Mouse (Mus musculus) urinary bladder, postnatal 36 days (tissue): ENCODE measurements around the gene Bcl11b.

Source experiments
- DNase-seq, 2 experiments: peaks; one replicate each; pipeline ENCODE4 v3.0.0; 2022; ENCODE audit warnings: low spot score in 2 of 2, mixed read lengths in 1 of 2

The Bcl11b gene

DNA sequence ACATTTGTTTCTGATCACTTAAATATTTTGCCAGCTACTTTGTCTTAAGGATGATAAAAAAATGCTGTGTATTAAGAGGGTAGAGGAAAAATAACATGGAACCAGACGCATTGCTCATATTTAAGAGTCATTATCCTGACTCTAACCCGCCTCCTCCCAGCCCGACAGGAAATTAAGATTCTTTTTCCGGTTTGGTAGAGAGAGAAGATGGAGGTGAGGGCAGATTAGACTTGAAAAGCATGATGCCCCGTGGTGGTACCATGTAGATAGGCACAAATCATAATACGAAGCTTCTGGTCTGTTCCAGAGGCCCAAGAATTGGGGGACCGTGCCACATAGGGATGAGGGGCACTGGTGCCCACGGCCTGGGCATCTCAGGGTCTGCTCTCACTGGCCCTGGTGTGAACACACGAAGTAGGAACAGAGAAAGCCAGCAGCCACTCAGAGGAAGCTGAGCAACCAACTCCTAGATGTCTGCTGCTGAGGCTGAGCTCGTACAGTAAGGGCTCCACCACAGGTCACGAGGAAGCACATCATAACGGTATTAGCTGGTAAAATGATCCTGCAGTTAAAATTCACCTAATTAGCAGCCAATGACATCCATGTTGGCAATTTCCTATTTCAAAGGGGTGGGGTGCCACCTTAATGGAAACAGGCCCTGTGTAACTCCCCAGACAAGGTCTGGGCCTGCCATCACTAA is 32.2 kb downstream of the Bcl11b start:
- DNase-seq = no peak

DNA sequence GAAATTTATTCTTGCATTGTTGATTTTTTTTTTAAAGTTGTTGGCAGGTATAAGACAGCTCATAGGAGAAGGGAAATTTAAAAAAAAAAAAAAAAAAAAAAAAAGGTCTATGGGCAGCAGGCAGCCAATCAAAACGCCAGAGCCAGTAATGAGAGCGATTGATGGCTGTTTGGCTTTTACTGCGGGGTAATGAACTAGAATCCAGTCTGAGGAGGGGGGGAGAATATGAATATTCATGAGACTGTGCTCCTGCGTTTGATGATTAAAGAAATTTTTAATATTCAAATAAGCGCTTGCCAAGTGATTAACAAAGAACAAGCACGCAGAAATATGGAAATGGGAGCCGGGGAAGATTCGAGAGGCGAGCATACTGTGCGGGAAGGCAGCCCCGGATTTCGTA is 32.8 kb downstream of the Bcl11b start:
- no peak for DNase-seq

DNA sequence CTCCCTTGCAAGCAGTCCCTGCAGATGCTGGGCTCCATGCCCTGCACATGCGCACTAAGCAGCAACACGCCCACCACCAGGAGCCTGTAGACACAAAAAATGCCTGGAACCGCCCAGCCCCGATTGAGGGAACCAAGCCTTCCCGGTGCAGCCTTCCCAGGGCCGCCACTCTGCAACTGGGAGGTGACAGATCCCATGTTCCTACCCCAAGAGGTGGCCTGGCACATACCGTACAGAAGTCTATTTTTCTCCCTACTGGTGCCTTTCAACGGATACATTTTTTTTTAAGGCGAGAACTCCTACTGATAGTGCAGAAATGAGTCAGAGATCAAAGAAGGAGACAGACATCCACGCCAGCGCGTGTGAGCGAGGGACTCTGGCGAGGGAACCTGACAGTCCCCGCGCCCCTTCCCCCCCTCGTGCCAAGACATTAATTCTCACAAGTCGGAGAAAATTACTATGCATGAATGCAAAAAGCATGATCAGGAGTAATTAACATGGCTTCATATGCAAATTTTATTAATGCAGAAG is 33.5 kb downstream of the Bcl11b start:
- no peak for DNase-seq

DNA sequence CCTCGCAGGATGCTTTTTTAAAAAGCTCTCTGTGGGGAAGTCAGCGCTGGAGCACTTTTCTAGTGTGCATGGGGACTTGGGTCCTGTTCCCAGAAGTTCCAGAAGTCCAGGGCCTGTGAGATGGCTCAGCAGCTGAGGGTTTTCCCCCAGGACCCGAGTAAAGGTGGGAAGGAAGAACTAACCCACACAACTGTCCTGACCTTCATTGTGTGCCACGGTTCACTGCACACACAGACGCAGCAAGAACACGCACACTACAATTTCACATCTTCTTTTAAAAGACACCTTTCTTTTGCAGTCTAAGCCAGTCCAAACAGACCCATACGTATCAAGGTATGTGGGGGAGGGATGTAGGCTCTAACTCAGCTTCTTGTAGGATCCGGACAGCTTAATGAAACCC is 34.3 kb downstream of the Bcl11b start:
- no peak for DNase-seq

DNA sequence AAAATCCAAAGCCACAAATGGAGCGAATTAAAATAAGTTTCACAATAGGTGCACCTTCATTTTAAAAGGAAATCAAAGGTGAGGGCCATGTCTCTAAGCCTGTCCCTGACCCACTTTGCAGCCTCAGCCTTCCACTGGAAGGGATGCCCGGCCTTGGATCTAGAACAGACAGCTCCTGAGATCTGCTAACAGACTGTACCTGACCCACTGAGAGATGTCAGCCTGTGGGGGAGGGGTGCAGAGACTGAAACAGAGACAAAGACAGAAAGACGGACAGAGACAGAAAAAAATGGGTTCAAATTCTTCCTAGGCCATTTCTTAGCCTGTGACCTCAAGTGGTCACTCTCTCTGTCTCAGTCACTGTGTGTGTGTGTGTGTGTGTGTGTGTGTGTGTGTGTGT is 35.1 kb downstream of the Bcl11b start:
- no peak for DNase-seq

DNA sequence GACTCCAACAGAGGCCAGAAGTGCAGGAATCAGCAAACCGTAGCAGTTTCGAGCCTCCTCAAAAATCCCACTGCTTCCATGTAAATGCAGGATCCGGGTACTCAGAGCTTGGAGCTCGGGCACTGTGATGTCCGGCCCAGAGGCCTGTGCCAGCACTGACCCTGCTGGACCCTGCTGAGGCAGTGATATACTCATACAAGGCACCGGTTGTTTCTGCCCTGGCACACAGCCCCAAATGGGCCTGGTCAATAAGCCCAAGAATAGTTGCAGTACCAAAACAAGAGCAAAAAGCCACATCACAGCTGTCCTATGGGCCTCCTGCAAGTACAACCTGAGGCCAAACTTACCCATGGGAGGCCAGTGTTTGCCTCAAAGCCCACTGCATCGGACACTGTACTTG is 36.4 kb downstream of the Bcl11b start:
- no peak for DNase-seq

DNA sequence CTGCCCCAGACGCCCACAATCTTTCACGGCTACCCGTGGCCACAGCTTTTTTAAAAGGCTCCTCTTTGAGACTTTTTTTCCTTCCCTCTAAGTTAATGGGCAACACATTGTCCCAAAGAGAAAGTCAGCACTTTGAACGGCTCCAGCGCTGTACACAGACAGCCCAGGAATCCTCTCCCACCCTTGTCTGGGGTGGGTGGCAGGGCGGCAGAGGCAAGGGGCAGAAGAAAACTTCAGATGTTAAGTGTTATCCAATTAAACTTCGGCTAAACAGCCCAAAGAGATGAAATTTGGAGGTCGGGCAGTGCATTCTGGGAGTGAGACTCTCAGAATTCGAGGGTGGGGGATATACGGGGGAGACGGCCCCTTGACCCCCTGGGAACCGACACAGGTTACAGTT is 38.3 kb downstream of the Bcl11b start:
- no peak for DNase-seq

DNA sequence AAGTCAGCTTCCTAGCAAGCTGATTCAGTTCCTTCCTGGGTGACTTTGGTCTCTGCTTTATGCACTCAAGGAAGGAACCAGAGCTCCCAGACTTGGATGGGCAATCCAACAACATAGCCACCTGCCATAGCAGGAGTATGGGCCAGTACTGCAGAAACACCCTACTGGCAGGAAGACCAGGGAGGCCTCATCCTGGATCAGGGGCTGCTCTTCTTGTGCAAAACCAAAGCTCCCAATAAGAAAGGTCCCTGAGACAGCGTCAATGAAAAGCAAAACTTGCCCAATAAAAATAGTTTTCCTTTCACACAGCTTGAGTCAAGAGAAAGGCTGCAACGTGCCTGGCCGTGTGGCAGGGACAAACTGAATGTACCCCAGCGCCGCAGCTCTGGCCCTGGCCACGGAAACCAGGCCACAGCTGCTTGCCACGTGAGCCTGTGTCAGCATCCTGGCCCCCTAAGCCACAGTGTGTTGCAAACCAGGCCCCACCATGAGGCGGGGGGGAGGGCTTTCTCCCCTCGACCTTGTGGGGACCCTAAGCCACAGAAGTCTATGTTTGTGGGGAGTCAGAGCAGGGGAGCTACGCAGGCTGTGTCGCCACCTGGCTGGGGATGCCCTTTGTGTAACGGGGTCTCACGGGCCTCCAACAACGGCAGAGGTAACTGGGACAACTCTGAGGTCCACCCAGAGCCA is 38.9 kb downstream of the Bcl11b start:
- no peak for DNase-seq

DNA sequence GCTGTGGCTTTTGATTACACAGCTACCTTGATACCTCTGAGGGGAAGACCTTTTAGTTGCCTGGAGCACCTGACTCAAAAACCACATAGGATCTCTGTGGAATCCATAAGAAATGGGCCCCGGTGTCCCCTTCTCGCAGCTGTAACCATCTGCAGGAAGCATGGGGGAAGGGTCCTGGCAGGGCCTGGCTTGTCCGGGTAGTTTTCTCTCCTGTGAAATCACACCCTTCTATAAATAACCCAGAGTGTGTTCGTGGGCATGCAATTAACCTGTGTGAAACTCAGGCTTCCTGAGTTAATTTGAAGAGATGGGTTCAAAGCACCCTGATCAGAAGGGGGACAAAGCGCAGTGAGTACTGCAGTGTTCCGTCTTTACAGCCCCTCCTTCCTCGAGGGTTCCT is 40.5 kb downstream of the Bcl11b start:
- no peak for DNase-seq

DNA sequence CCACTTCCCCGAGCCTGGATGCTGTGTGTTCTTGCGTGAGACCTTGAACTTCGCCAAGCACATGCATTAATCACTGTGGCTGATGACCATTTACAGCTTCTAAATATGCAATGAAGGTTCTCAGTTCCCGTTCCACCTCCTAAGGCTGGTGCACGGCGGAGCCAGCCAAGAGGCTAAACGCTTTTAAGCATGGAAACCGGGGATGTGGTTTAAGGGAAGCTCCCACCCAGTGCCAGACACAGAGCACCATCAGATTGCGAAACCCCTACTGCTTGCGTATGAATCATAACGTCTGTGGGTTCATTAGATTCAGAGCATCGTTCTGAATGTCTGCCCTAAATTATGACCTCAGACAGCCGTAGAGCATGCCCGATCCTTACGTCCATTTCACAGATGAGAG is 41.6 kb downstream of the Bcl11b start:
- no peak for DNase-seq

DNA sequence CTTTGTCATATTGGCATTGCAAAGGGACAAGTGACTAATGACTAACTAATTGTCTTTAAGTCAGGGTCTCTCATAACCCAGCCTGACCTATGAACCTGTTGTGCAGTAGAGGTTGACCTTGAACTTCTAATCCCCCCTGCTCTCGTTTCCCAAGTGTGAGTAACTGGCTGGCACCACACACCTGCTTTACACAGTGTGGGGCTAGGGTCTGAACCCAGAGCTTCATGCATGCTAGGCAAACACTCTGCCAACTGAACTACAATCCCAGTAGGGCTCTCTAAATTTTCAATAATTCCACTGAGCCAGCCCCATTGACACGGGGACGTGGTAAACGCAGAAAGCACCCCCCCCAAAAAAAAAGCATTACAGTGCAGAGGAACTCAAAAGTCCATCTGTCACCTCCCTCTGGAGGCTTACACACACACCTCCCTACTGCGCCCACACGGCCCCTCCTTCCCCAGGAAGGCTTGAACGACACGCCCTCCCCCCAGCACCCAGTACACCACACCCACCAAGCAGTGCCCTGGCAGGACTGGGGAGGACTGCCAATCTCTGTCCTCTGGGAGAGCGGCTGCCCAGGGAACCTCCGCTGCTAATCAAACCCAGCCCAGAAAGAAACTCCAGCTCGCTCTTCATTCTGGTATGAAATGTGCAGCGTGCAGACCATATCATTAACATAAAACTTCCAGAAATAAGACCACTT is 42.5 kb downstream of the Bcl11b start:
- DNase-seq = peak; percentile 39 to 72

DNA sequence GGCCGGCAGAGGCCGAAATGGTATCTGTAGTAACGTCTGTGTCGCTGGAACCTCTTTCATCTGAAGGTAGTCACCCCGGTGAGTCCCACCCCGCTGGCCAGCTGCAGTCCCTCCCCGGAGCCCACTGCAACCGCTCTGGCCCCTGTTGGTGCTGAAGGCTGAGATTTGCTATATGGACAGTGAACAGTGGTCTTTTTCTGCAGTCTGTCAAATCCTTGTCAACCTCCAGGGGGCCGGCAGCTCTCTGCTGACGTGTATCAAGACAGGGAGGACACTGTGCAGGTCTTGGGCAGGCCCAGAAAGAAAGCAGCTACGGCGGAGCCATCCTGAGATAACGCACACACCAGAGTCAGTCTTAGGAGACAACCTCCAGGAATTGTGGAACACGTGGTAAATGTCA is 43.0 kb downstream of the Bcl11b start:
- no peak for DNase-seq

DNA sequence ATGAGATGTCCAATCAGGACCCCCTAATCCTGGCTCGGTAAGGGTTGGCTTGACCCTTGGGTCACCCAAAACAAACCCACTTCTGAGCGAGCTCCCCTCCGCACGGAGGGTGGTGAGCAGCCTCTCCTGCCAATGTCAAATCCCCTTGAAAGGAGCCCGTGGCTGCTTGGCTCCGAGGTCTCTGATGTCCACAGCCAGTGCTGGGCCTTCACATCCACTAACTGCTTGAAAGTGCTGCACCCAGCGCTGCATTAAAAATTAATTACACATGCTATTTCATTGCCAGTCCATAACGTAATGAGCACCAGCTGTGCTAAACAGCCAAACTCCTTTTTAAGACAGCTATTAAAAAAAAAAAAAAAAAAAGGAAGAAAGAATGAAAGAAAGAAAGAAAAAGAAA is 43.5 kb downstream of the Bcl11b start:
- no peak for DNase-seq

DNA sequence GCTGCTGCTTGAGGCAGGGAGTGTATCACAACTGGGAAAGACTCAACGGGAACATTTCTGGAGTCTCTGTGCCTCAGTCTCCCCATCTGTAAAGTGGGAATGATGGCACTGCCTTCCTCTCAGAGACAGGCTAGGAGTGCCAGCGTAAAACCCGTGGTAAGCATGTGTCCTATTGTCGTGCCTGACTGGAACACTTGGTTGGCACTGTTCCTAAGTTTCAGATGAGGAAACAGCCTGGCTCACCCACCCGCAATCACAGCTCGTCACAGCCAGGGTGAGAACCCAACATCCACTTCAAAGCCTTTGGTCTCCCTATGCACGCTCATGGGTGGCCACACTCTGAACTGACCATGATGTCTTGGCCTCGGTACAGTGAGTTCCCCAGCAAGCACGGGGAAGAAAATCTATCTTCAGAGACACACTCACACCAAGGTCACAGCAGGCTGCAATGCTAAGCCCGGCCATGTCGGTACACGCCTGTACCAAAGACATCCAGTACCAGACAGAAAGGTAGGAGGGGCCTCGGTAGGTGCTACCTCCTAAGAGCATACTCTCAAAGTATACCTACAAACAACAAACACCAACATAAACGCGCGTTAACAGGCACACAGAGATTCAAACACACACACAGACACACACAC is 50.2 kb downstream of the Bcl11b start:
- DNase-seq = no peak

DNA sequence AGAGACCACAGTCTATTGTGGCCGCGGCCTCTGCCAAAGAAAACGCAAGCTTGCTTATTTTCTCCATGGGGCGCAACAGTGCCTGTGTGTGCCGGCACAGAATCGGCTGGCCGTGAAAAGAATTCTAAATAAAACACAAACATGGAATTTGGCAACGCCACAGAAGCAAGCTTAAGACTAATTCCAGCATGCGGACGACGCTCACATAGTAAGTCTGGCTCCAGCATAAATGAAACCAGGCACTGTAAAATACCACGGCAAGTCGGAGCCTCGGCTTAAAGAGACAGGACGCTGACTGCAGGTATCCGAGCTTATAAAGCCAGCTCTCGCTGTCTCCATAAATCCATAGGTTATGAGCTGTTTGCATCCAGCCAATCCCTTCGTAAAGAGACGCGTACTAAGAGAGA is 51.1 kb downstream of the Bcl11b start:
- DNase-seq = no peak

DNA sequence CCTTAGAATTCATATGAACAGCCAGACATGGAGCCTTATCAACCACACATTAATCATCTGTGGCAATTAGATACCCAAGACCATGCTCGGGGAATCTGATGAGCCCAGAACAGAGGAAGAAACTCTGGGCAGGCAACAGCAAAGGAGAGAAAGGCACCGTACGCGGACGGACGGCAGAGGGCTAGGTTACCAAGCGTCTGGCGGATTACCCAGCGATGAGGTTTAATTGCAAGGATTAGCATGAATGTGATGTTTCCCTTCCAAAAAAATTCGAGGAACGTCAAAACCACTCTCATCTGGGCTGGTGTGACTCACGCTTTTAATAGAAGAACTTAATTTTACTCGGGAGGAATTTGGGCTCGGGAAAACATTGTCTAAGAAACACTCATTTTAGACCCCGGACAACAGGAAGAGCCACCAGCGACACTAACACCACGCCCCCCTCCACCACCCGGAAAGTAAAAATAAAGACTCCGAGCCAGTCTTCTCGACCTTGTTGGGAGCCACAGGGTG is 52.7 kb downstream of the Bcl11b start:
- DNase-seq = no peak

DNA sequence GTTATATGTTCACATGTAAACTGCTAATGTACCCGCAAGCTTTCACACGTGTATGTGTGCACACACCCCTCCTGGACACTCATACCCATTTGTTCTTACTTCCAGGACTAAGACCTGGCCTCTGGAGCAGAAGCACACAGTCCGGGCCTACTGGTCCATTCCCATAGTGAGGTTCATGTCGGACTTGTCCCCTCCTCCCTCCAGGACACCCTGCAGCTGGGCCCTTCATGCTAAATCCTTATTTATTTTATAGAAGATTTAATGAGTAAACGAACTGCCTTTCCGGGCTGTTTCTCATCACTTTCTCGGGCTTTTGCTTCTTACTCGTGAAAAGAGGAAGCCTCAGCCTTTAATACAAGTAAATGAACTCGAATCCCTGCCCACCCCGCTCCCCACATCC is 54.0 kb downstream of the Bcl11b start:
- DNase-seq = no peak

DNA sequence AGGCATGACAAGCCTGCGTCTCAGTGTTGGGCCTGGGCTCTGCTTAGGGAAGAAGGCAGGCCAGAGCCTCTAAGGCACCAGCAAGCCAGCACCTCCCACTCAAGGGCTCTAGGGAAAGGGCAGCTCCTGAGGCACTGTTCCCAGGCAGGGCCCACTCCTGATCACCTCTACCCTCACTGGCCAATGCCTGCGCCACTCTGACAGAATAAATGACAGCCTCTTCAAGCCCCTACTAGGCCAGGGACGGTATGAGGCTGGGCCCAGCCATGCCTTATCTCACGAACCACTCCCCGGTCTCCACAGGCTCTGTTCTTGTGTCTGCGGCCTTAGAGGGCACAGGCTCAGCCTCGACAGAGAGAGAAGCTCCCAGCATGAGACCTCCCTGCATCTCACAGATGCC is 61.3 kb downstream of the Bcl11b start:
- DNase-seq = no peak

DNA sequence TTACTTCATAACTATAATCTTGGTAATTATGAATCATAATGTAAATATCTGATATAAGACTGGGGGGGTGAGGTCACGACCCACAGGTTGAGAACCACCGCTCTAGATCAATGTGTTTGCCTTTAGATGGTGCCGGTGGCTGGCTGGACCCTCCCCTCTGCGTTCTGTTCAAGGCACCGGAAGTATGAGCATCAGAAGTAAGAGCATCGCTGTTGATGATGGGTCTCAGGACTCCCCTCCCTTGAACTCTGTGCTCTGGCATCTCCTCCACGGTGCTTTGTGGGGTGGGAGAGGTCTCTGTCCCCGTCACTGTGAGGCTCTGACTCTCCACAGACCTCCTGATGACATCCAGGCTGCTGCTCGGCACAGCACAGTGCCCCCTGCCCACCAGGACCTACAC is 62.6 kb downstream of the Bcl11b start:
- DNase-seq = no peak

DNA sequence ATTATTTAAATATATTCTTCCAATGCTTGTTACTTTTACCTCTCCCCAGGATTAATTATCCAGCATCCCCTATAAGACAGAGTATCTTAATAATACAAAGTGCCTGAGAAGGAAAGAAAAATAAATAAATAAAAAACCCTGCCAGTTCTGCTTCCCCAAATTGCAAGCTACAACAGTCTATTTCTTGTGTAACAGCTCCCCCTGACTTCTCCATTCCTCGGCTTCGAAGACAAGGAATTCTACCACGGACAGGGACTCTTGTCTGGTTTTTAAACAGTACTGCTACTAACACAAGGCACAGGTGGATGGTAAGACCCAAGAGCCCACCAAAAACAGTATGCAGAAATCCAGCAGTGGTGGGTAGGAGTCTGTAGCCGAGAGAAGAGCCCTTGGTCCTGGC is 64.2 kb downstream of the Bcl11b start:
- DNase-seq = no peak

DNA sequence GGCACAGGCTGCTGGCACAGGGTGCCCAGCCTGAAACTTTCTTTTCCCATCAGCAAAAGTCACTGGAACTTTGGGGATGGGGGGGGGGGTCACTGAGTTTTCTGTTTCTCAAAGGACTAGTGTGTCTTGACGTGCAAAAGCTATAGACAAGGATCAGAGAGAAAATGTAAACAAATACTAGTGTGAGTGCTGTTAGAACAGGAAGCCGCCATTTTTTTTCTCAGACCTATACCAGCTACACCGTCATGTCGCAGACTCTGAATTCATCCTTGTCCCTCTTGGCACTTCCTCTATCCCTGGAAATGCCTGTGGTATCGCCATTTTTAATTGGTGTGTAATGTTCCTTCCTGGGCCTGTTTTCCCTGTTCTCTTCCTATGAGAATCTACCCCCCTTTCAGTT is 66.4 kb downstream of the Bcl11b start:
- DNase-seq = no peak

DNA sequence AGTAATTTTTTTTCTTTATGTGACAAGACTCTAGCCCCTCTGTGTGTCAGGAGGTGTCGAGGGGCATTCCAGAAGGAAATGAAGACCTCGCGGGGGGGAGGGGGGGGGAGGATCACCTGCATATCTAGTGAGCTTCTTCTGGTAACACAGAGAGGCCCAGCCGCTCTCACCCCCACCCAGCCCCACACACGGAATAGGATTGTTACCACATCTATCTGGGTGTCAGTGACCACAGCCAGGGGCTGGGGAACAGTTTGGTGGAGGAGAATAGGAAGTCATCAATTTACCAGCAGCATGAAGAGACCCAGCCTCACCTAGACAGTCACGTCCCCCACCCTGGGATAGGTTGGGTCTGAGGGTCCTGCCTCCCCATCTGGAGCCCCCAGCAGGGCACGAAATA is 67.0 kb downstream of the Bcl11b start:
- no peak for DNase-seq
